Mouse (Mus musculus): ENCODE results near the gene Prr5l. TPM values are rescaled to one million over a fixed set of nuclear protein-coding genes. Genes with fewer than 3 reads are reported as not detected.

Gene Prr5l
- polyA plus RNA-seq, 1 experiment from 2014 or later = 3.8 TPM

DNA sequence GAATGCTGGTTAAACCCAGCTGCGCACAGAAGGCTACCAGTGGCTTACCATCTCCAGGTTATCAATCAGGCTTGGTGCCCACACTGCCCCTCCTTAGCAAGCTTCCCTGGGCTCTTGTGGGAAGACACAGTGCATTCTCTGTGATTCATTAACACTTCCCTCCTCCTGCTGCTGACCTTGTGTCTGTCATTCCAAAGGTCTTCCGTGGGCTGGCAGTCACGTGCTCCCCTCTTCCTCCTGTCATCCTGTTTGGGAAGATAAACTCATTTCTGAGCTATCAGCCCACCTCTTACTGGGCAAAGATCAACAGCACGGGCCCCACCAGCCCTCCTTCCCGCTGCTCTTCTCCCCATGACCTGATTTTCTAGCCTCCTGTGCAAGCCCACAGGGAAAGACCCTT lies 55.2 kb downstream of the Prr5l start:
- Histone ChIP-seq H3K4me3 (ENCODE audit: low read depth, low read length) (no peak overlapping the region), H3K4me1 (replicated peaks; ENCODE audit: control insufficient read depth, insufficient read depth) (no peaks in the 10 kb centered on the region; the same call in 1 of the 2 replicates), H3K27me3 (ENCODE audit: control insufficient read depth, insufficient read depth, low read length) (no peaks in the 10 kb centered on the region), H3K9me3 (ENCODE audit: control insufficient read depth, low read length) (no peaks in the 10 kb centered on the region), H3K36me3 (ENCODE audit: control insufficient read depth, insufficient read depth, low read length) (no peaks in the 10 kb centered on the region), H3K27ac (replicated peaks) (no peak overlapping the region), H3K9ac (ENCODE audit: low read length) (no peak overlapping the region), H3K4me2 (replicated peaks; ENCODE audit: low read depth) (no peak overlapping the region)
- DNase-seq (ENCODE audit: low spot score) (no peak), ATAC-seq (ENCODE audit: low FRiP score, low TSS enrichment) (no peak)
- WGBS = 19% methylated on average over 5 of the region's 5 CpGs
- TF ChIP-seq CTCF (IDR thresholded peaks at IDR 0.05; ENCODE audit: low read depth) (no peak), EP300 (optimal IDR thresholded peaks at IDR 0.05) (no peak)

GRCm38 (mm10) chr2:101826950-101827600 lies 55.8 kb downstream of the Prr5l start:
- WGBS = 66% methylated on average over 3 of the region's 3 CpGs
- Histone ChIP-seq H3K36me3 (ENCODE audit: control insufficient read depth, insufficient read depth, low read length) (no peaks in the 10 kb centered on the region), H3K4me3 (ENCODE audit: low read depth, low read length) (no peak overlapping the region), H3K9me3 (ENCODE audit: control insufficient read depth, low read length) (no peaks in the 10 kb centered on the region), H3K27ac (replicated peaks) (no peak overlapping the region), H3K9ac (ENCODE audit: low read length) (no peak overlapping the region), H3K4me1 (replicated peaks; ENCODE audit: control insufficient read depth, insufficient read depth) (no peaks in the 10 kb centered on the region; the same call in 1 of the 2 replicates), H3K27me3 (ENCODE audit: control insufficient read depth, insufficient read depth, low read length) (no peaks in the 10 kb centered on the region), H3K4me2 (replicated peaks; ENCODE audit: low read depth) (no peak overlapping the region)
- TF ChIP-seq CTCF (IDR thresholded peaks at IDR 0.05; ENCODE audit: low read depth) (no peak), EP300 (optimal IDR thresholded peaks at IDR 0.05) (no peak)
- no peak for DNase-seq (ENCODE audit: low spot score)
- peak; percentile 40; the same call in 1 of the 2 replicates for ATAC-seq (ENCODE audit: low FRiP score, low TSS enrichment)

DNA sequence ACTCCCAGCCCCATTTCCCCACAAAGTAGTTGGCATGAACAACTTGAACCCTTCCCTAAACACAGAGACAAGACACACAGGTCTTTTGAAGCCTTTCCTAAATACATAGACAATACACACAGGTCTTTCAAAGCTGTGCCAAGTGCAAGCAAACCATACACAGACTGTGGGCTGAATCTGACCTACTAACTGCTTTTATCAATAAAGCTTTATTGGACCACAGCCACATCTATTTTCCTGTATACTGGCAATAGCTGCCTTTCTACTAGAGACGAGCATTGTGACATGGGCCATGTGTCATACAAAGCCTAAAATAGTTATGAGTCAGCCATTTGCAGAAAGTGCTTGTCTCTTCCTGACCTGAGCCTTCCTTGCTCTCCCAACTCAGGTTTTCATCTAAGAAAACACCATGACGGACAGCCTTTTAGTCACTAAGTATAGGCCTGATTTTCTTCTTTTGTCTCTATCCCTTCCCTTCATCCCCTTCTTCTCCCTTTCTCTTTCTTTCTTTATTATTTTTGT lies 56.6 kb downstream of the Prr5l start:
- no peaks in the 10 kb centered on the region; the same call in 1 of the 2 replicates for H3K4me1 ChIP-seq (replicated peaks; ENCODE audit: control insufficient read depth, insufficient read depth)
- no peak overlapping the region for H3K27ac ChIP-seq (replicated peaks)
- H3K9me3 ChIP-seq (ENCODE audit: control insufficient read depth, low read length) = no peaks in the 10 kb centered on the region
- no peak for TF ChIP-seq EP300 (optimal IDR thresholded peaks at IDR 0.05)
- no peak for TF ChIP-seq CTCF (IDR thresholded peaks at IDR 0.05; ENCODE audit: low read depth)
- ATAC-seq (ENCODE audit: low FRiP score, low TSS enrichment) (no peak), DNase-seq (ENCODE audit: low spot score) (no peak)
- WGBS = 57% methylated on average over 2 of the region's 2 CpGs
- no peak overlapping the region for H3K4me2 ChIP-seq (replicated peaks; ENCODE audit: low read depth)
- H3K36me3 ChIP-seq (ENCODE audit: control insufficient read depth, insufficient read depth, low read length) = no peaks in the 10 kb centered on the region
- H3K27me3 ChIP-seq (ENCODE audit: control insufficient read depth, insufficient read depth, low read length) = no peaks in the 10 kb centered on the region
- no peak overlapping the region for H3K9ac ChIP-seq (ENCODE audit: low read length)
- no peak overlapping the region for H3K4me3 ChIP-seq (ENCODE audit: low read depth, low read length)

GRCm38 (mm10) chr2:101825226-101826120 lies 57.4 kb downstream of the Prr5l start:
- Histone ChIP-seq H3K4me3 (ENCODE audit: low read depth, low read length) (no peak overlapping the region), H3K27me3 (ENCODE audit: control insufficient read depth, insufficient read depth, low read length) (no peaks in the 10 kb centered on the region), H3K36me3 (ENCODE audit: control insufficient read depth, insufficient read depth, low read length) (no peaks in the 10 kb centered on the region), H3K4me2 (replicated peaks; ENCODE audit: low read depth) (no peak overlapping the region), H3K9ac (ENCODE audit: low read length) (no peak overlapping the region), H3K27ac (replicated peaks) (no peak overlapping the region), H3K4me1 (replicated peaks; ENCODE audit: control insufficient read depth, insufficient read depth) (no peaks in the 10 kb centered on the region; the same call in 1 of the 2 replicates), H3K9me3 (ENCODE audit: control insufficient read depth, low read length) (no peaks in the 10 kb centered on the region)
- ATAC-seq (ENCODE audit: low FRiP score, low TSS enrichment) (no peak), DNase-seq (ENCODE audit: low spot score) (no peak)
- TF ChIP-seq CTCF (IDR thresholded peaks at IDR 0.05; ENCODE audit: low read depth) (no peak), EP300 (optimal IDR thresholded peaks at IDR 0.05) (no peak)
- 73% methylated on average over 9 of the region's 9 CpGs for WGBS

- H3K4me2 ChIP-seq (replicated peaks; ENCODE audit: low read depth) = no peak overlapping the region
- 60% methylated on average over 4 of the region's 4 CpGs for WGBS
- H3K9ac ChIP-seq (ENCODE audit: low read length) = no peak overlapping the region
- H3K9me3 ChIP-seq (ENCODE audit: control insufficient read depth, low read length) = no peaks in the 10 kb centered on the region
- no peak for ATAC-seq (ENCODE audit: low FRiP score, low TSS enrichment)
- H3K27me3 ChIP-seq (ENCODE audit: control insufficient read depth, insufficient read depth, low read length) = no peaks in the 10 kb centered on the region
- H3K4me1 ChIP-seq (replicated peaks; ENCODE audit: control insufficient read depth, insufficient read depth) = no peaks in the 10 kb centered on the region; the same call in 1 of the 2 replicates
- no peak for TF ChIP-seq EP300 (optimal IDR thresholded peaks at IDR 0.05)
- no peak for TF ChIP-seq CTCF (IDR thresholded peaks at IDR 0.05; ENCODE audit: low read depth)
- H3K36me3 ChIP-seq (ENCODE audit: control insufficient read depth, insufficient read depth, low read length) = no peaks in the 10 kb centered on the region
- no peak for DNase-seq (ENCODE audit: low spot score)
- H3K27ac ChIP-seq (replicated peaks) = no peak overlapping the region
- H3K4me3 ChIP-seq (ENCODE audit: low read depth, low read length) = no peak overlapping the region
Measured at GRCm38 (mm10) chr2:101823821-101824220, 59.0 kb downstream of the Prr5l start.
